Mouse (Mus musculus) hindbrain, embryonic 10.5 days (tissue): ENCODE data around the gene Ppm1g. TPM values are rescaled to one million over a fixed set of nuclear protein-coding genes. Genes with fewer than 3 reads are reported as not detected.

ENCODE experiments used
- DNase-seq: peaks from one replicate; pipeline ENCODE4 v3.0.0-alpha.2; 2017; ENCODE audit warnings: low spot score
- H3K27ac ChIP-seq: fragments of 300-500 bp; sonication (generic); 2 replicates; pipeline ENCODE4 v1.5.1; 2016; ENCODE audit warnings: mild to moderate bottlenecking, moderate library complexity
- H3K27me3 ChIP-seq: fragments of 300-500 bp; sonication (generic); 2 replicates; pipeline ENCODE4 v1.6.1; 2016; ENCODE audit warnings: mild to moderate bottlenecking; ENCODE audit not compliant: poor library complexity, insufficient read depth, severe bottlenecking
- H3K36me3 ChIP-seq: fragments of 300-500 bp; sonication (generic); 2 replicates; pipeline ENCODE4 v1.6.1; 2016; ENCODE audit warnings: mild to moderate bottlenecking, moderate library complexity
- H3K4me1 ChIP-seq: fragments of 300-500 bp; sonication (generic); replicated peaks from 2 replicates; pipeline ENCODE4 v1.6.1; 2016; ENCODE audit warnings: mild to moderate bottlenecking
- H3K4me3 ChIP-seq: fragments of 300-500 bp; sonication (generic); 2 replicates; pipeline ENCODE4 v1.5.1; 2016; ENCODE audit warnings: mild to moderate bottlenecking, moderate library complexity
- H3K9me3 ChIP-seq: fragments of 300-500 bp; sonication (generic); 2 replicates; pipeline ENCODE4 v1.6.1; 2016; ENCODE audit warnings: mild to moderate bottlenecking, moderate library complexity
- WGBS: fragments of 180-500 bp; shearing (Covaris S2); methylation state at CpG from one replicate; pipeline ENCODE4 v1.1.7; 2016; 5-methylcytosine and 5-hydroxymethylcytosine counted together
- polyA plus RNA-seq: library from polyadenylated mRNA; unstranded; fragments of >200 nt; fragmentation: Nextera tagmentation; extraction: Ambion mirVana; gene quantifications from 2 replicates; pipeline ENCODE4 v1.2.1, GENCODE M21; 2016

Gene Ppm1g
- polyA plus RNA-seq, 1 experiment from 2014 or later, result 172 TPM

- Histone ChIP-seq H3K27ac (peak overlapping the region; percentile 96), H3K4me3 (peak overlapping the region; percentile 84), H3K9me3 (no peaks in the 10 kb centered on the region), H3K4me1 (peaks cover 13% of the 10 kb centered on the region), H3K27me3 (no peaks in the 10 kb centered on the region), H3K36me3 (peaks cover 26% of the 10 kb centered on the region)
- peak; percentile 48 for DNase-seq
- WGBS, result 0% methylated on average over 25 of the region's 25 CpGs
Measured at GRCm38 (mm10) chr5:31179301-31179765, 41.2 kb downstream of the Ppm1g start.

GRCm38 (mm10) chr5:31168630-31169029 is 51.9 kb downstream of the Ppm1g start:
- Histone ChIP-seq H3K9me3 (no peaks in the 10 kb centered on the region), H3K4me1 (no peaks in the 10 kb centered on the region), H3K36me3 (peaks cover 98% of the 10 kb centered on the region), H3K27me3 (no peaks in the 10 kb centered on the region), H3K4me3 (no peak overlapping the region), H3K27ac (no peak overlapping the region)
- WGBS, result 94% methylated on average over 4 of the region's 4 CpGs
- no peak for DNase-seq

GRCm38 (mm10) chr5:31164878-31165277 is 55.6 kb downstream of the Ppm1g start:
- no peak for DNase-seq
- Histone ChIP-seq H3K27ac (no peak overlapping the region), H3K4me1 (no peaks in the 10 kb centered on the region), H3K9me3 (no peaks in the 10 kb centered on the region), H3K27me3 (no peaks in the 10 kb centered on the region), H3K36me3 (peaks cover 100% of the 10 kb centered on the region), H3K4me3 (no peak overlapping the region)
- WGBS, result 96% methylated on average over 1 of the region's 1 CpGs

- peaks cover 100% of the 10 kb centered on the region for H3K36me3 ChIP-seq
- DNase-seq, result no peak
- H3K4me1 ChIP-seq, result no peaks in the 10 kb centered on the region
- no peaks in the 10 kb centered on the region for H3K27me3 ChIP-seq
- no peak overlapping the region for H3K4me3 ChIP-seq
- no peak overlapping the region for H3K27ac ChIP-seq
- H3K9me3 ChIP-seq, result no peaks in the 10 kb centered on the region
Measured at GRCm38 (mm10) chr5:31162462-31162861, 58.0 kb downstream of the Ppm1g start.

GRCm38 (mm10) chr5:31154152-31154553 is 66.3 kb downstream of the Ppm1g start, which contains the start of gene Mpv17:
Gene Mpv17, minus strand, starts transcription at chr5:31154251.
- H3K36me3 ChIP-seq, result peaks cover 64% of the 10 kb centered on the region
- H3K27ac ChIP-seq, result peak within 1 kb of the TSS; percentile 87
- H3K9me3 ChIP-seq, result no peaks in the 10 kb centered on the region
- H3K27me3 ChIP-seq, result no peaks in the 10 kb centered on the region
- H3K4me3 ChIP-seq, result peak within 1 kb of the TSS; percentile 69
- peak; percentile 85 for DNase-seq
- WGBS, result under 1% methylated on average over 19 of the region's 19 CpGs
- peaks cover 13% of the 10 kb centered on the region for H3K4me1 ChIP-seq

GRCm38 (mm10) chr5:31153516-31154151 is 66.9 kb downstream of the Ppm1g start:
- DNase-seq, result no peak
- Histone ChIP-seq H3K4me1 (peaks cover 13% of the 10 kb centered on the region), H3K36me3 (peaks cover 62% of the 10 kb centered on the region), H3K27ac (peak overlapping the region; percentile 87), H3K9me3 (no peaks in the 10 kb centered on the region), H3K27me3 (no peaks in the 10 kb centered on the region), H3K4me3 (peak overlapping the region; percentile 69)
- 42% methylated on average over 6 of the region's 6 CpGs for WGBS

Other genes with a start within 250 kb of the Ppm1g start
- gene Atraid, start 172.4 kb downstream of the Ppm1g start, polyA plus RNA-seq, result 86.2 and 110 TPM in 2 replicates
- gene Slc5a6, start 171.8 kb downstream of the Ppm1g start, polyA plus RNA-seq, result 8.1 and 10.1 TPM in 2 replicates
- gene Cad, start 165.9 kb downstream of the Ppm1g start, polyA plus RNA-seq, result 43.5 and 55.9 TPM in 2 replicates
- gene Dnajc5g, start 114.4 kb downstream of the Ppm1g start, polyA plus RNA-seq, result not detected in 2 replicates
- gene Slc30a3, start 112.5 kb downstream of the Ppm1g start, polyA plus RNA-seq, result 2.1 and 9.3 TPM in 2 replicates
- gene Trim54, start 104.0 kb downstream of the Ppm1g start, polyA plus RNA-seq, result not detected in 2 replicates
- gene Ucn, start 81.9 kb downstream of the Ppm1g start, polyA plus RNA-seq, result not detected in 2 replicates
- 59.2 and 60.7 TPM in 2 replicates for gene Mpv17, start 66.4 kb downstream of the Ppm1g start, polyA plus RNA-seq
- 0.80 and 0.89 TPM in 2 replicates for gene Gm29609, start 40.8 kb downstream of the Ppm1g start, polyA plus RNA-seq
- 105 and 118 TPM in 2 replicates for gene Gtf3c2, start 40.5 kb downstream of the Ppm1g start, polyA plus RNA-seq
- gene Snx17, start 27.5 kb downstream of the Ppm1g start, polyA plus RNA-seq, result 128 and 138 TPM in 2 replicates
- 85.2 and 99.3 TPM in 2 replicates for gene Eif2b4, start 27.3 kb downstream of the Ppm1g start, polyA plus RNA-seq
- 12.7 and 15.0 TPM in 2 replicates for gene Zfp513, start 18.4 kb downstream of the Ppm1g start, polyA plus RNA-seq
- 151 and 159 TPM in 2 replicates for gene Nrbp1, start 20.2 kb upstream of the Ppm1g start, polyA plus RNA-seq
- gene Gm9970, start 20.5 kb upstream of the Ppm1g start, polyA plus RNA-seq, result 0.30 TPM in 1 of 2 replicates, not detected in the other
- gene Krtcap3, start 31.0 kb upstream of the Ppm1g start, polyA plus RNA-seq, result 3.9 and 6.7 TPM in 2 replicates
- 35.2 and 39.7 TPM in 2 replicates for gene Ift172, start 70.4 kb upstream of the Ppm1g start, polyA plus RNA-seq
- 47.3 and 55.6 TPM in 2 replicates for gene Fndc4, start 75.4 kb upstream of the Ppm1g start, polyA plus RNA-seq
- gene Gckr, start 76.8 kb upstream of the Ppm1g start, polyA plus RNA-seq, result 0.14 TPM in 1 of 2 replicates, not detected in the other
- 74.9 and 81.3 TPM in 2 replicates for gene Zfp512, start 231.7 kb upstream of the Ppm1g start, polyA plus RNA-seq